Mouse (Mus musculus): Measurements from ENCODE around the gene Cep152. TPM values are rescaled to one million over a fixed set of nuclear protein-coding genes. Genes with fewer than 3 reads are reported as not detected.

The Cep152 gene
- polyA plus RNA-seq, 1 experiment from 2014 or later, result 4.2 TPM

DNA sequence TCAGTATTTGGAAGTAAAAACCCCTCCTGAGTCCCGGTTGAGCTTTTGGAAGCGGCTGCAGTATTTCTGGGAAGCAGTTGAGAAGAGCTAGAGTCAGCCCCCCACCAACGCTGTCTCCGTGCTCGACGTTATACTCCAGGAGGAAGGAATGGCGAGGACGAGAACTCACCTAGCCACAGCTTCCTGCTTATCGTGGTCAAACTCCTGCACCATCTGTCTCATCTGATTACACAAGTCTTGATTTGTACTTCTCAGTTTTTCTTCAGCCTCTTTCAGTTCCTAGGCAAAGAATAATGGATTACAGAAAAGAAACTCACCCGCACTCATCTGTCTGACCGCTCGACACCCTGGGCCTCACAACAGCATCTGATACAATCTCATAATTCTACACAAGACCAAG lies 35.6 kb downstream of the Cep152 start:
- ATAC-seq (replicated peaks; ENCODE audit: extremely low read depth, insufficient read depth, low FRiP score), result no peak
- Histone ChIP-seq H3K9ac (ENCODE audit: low read length) (no peak overlapping the region), H3K4me1 (ENCODE audit: control insufficient read depth, insufficient read depth, low read length) (no peaks in the 10 kb centered on the region), H3K9me3 (replicated peaks; ENCODE audit: control insufficient read depth, low read length) (no peaks in the 10 kb centered on the region), H3K36me3 (ENCODE audit: control insufficient read depth, insufficient read depth) (peaks cover 50% of the 10 kb centered on the region), H3K27ac (ENCODE audit: low read length) (no peak overlapping the region), H3K27me3 (ENCODE audit: control insufficient read depth, insufficient read depth, low read length) (no peaks in the 10 kb centered on the region), H3K4me3 (ENCODE audit: low read length) (no peak overlapping the region), H3K4me2 (ENCODE audit: low read depth, low read length) (no peak overlapping the region)
- 87% methylated on average over 12 of the region's 12 CpGs for WGBS

- Histone ChIP-seq H3K4me3 (ENCODE audit: low read length) (no peak overlapping the region), H3K36me3 (ENCODE audit: control insufficient read depth, insufficient read depth) (peaks cover 36% of the 10 kb centered on the region), H3K4me1 (ENCODE audit: control insufficient read depth, insufficient read depth, low read length) (no peaks in the 10 kb centered on the region), H3K27me3 (ENCODE audit: control insufficient read depth, insufficient read depth, low read length) (no peaks in the 10 kb centered on the region), H3K27ac (ENCODE audit: low read length) (no peak overlapping the region), H3K9ac (ENCODE audit: low read length) (no peak overlapping the region), H3K4me2 (ENCODE audit: low read depth, low read length) (no peak overlapping the region), H3K9me3 (replicated peaks; ENCODE audit: control insufficient read depth, low read length) (no peaks in the 10 kb centered on the region)
- 49% methylated on average over 5 of the region's 5 CpGs for WGBS
- ATAC-seq (replicated peaks; ENCODE audit: extremely low read depth, insufficient read depth, low FRiP score), result no peak
Observed at GRCm38 (mm10) chr2:125581081-125581480, 43.8 kb downstream of the Cep152 start.

GRCm38 (mm10) chr2:125577670-125578069 lies 47.2 kb downstream of the Cep152 start:
- no peak for ATAC-seq (replicated peaks; ENCODE audit: extremely low read depth, insufficient read depth, low FRiP score)
- Histone ChIP-seq H3K4me2 (ENCODE audit: low read depth, low read length) (no peak overlapping the region), H3K9ac (ENCODE audit: low read length) (no peak overlapping the region), H3K27me3 (ENCODE audit: control insufficient read depth, insufficient read depth, low read length) (no peaks in the 10 kb centered on the region), H3K36me3 (ENCODE audit: control insufficient read depth, insufficient read depth) (peaks cover 40% of the 10 kb centered on the region), H3K27ac (ENCODE audit: low read length) (no peak overlapping the region), H3K4me1 (ENCODE audit: control insufficient read depth, insufficient read depth, low read length) (no peaks in the 10 kb centered on the region), H3K9me3 (replicated peaks; ENCODE audit: control insufficient read depth, low read length) (no peaks in the 10 kb centered on the region), H3K4me3 (ENCODE audit: low read length) (no peak overlapping the region)
- 63% methylated on average over 4 of the region's 4 CpGs for WGBS

DNA sequence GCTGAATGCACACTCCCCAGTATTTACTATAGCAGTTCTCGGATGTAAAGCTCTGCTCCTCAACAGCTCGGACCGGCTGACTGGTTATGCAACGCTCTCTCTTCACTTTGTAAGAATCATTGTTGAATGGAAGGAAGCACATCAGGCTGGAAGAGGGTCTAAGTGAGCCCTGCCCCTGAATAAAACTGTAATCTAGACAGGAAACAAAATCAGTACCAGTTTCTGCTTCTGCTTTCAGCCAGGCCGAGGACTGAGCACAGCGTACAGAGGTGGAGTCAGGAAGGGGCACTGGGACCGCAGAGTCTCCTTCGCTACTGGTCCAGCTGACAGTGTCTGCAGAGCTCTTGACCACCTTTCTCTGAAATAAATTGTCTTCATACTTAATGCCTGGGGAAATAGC lies 48.4 kb downstream of the Cep152 start:
- H3K9ac ChIP-seq (ENCODE audit: low read length), result no peak overlapping the region
- whole genome bisulfite sequencing, result 75% methylated on average over 8 of the region's 8 CpGs
- H3K4me2 ChIP-seq (ENCODE audit: low read depth, low read length), result no peak overlapping the region

DNA sequence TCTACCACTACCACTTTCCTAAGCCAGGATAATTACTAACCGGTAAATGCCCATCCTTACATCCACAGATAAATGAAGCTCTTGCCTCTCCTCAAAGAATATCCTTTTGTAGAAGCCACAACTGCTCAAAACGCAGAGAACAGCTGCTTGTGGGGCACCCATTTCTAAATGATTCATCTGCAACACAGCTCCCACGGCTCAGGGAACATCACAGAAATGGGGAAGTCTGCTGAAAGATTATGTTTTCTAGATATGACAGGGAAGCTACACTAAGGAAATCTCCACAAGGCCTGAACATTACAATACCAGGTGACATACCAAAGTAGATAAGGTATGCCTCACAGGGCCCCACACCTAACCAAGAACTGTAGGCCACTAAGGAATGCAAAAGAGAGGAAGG lies 49.1 kb downstream of the Cep152 start:
- no peak for ATAC-seq (replicated peaks; ENCODE audit: extremely low read depth, insufficient read depth, low FRiP score)
- Histone ChIP-seq H3K4me2 (ENCODE audit: low read depth, low read length) (no peak overlapping the region), H3K27me3 (ENCODE audit: control insufficient read depth, insufficient read depth, low read length) (no peaks in the 10 kb centered on the region), H3K9ac (ENCODE audit: low read length) (no peak overlapping the region), H3K9me3 (replicated peaks; ENCODE audit: control insufficient read depth, low read length) (no peaks in the 10 kb centered on the region), H3K27ac (ENCODE audit: low read length) (no peak overlapping the region), H3K4me1 (ENCODE audit: control insufficient read depth, insufficient read depth, low read length) (no peaks in the 10 kb centered on the region), H3K36me3 (ENCODE audit: control insufficient read depth, insufficient read depth) (peaks cover 36% of the 10 kb centered on the region), H3K4me3 (ENCODE audit: low read length) (no peak overlapping the region)
- 77% methylated on average over 3 of the region's 3 CpGs for WGBS

More for the DNA sequence above, 48.4 kb downstream of the Cep152 start:
- no peak overlapping the region for H3K27ac ChIP-seq (ENCODE audit: low read length)
- no peaks in the 10 kb centered on the region for H3K4me1 ChIP-seq (ENCODE audit: control insufficient read depth, insufficient read depth, low read length)
- no peaks in the 10 kb centered on the region for H3K9me3 ChIP-seq (replicated peaks; ENCODE audit: control insufficient read depth, low read length)
- H3K36me3 ChIP-seq (ENCODE audit: control insufficient read depth, insufficient read depth), result peaks cover 35% of the 10 kb centered on the region
- no peaks in the 10 kb centered on the region for H3K27me3 ChIP-seq (ENCODE audit: control insufficient read depth, insufficient read depth, low read length)
- H3K4me3 ChIP-seq (ENCODE audit: low read length), result no peak overlapping the region
- ATAC-seq (replicated peaks; ENCODE audit: extremely low read depth, insufficient read depth, low FRiP score), result no peak

GRCm38 (mm10) chr2:125563884-125564283 lies 61.0 kb downstream of the Cep152 start:
- Histone ChIP-seq H3K9ac (ENCODE audit: low read length) (no peak overlapping the region), H3K4me3 (ENCODE audit: low read length) (no peak overlapping the region), H3K36me3 (ENCODE audit: control insufficient read depth, insufficient read depth) (peaks cover 28% of the 10 kb centered on the region), H3K4me2 (ENCODE audit: low read depth, low read length) (no peak overlapping the region), H3K9me3 (replicated peaks; ENCODE audit: control insufficient read depth, low read length) (no peaks in the 10 kb centered on the region), H3K27ac (ENCODE audit: low read length) (no peak overlapping the region), H3K4me1 (ENCODE audit: control insufficient read depth, insufficient read depth, low read length) (no peaks in the 10 kb centered on the region), H3K27me3 (ENCODE audit: control insufficient read depth, insufficient read depth, low read length) (no peaks in the 10 kb centered on the region)
- no peak for ATAC-seq (replicated peaks; ENCODE audit: extremely low read depth, insufficient read depth, low FRiP score)
- WGBS, result 89% methylated on average over 11 of the region's 11 CpGs

DNA sequence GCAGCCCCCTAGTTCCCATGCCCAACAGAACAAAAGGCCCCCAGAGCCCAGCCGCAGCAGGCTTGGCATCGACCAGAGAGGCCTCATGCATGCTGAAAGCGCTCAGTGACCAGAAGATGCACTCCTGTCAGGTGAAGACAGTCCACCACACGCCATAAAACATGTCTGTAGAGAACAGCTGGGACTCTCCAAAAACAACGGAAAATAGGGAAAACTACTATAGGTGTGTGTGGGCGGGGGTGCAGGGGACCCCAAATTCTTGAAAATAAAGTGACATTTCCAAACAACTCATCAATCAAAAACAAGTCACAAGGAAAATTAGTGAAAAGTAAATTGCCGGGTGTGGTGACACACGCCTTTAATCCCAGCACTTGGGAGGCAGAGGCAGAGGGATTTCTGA lies 62.5 kb downstream of the Cep152 start:
- Histone ChIP-seq H3K4me3 (ENCODE audit: low read length) (no peak overlapping the region), H3K9me3 (replicated peaks; ENCODE audit: control insufficient read depth, low read length) (no peaks in the 10 kb centered on the region), H3K9ac (ENCODE audit: low read length) (no peak overlapping the region), H3K36me3 (ENCODE audit: control insufficient read depth, insufficient read depth) (peaks cover 24% of the 10 kb centered on the region), H3K4me1 (ENCODE audit: control insufficient read depth, insufficient read depth, low read length) (no peaks in the 10 kb centered on the region), H3K27me3 (ENCODE audit: control insufficient read depth, insufficient read depth, low read length) (no peaks in the 10 kb centered on the region), H3K4me2 (ENCODE audit: low read depth, low read length) (no peak overlapping the region), H3K27ac (ENCODE audit: low read length) (no peak overlapping the region)
- ATAC-seq (replicated peaks; ENCODE audit: extremely low read depth, insufficient read depth, low FRiP score), result no peak
- WGBS, result 94% methylated on average over 8 of the region's 8 CpGs

- H3K9me3 ChIP-seq (replicated peaks; ENCODE audit: control insufficient read depth, low read length), result no peaks in the 10 kb centered on the region
- peaks cover 11% of the 10 kb centered on the region; the same call in 1 of the 2 replicates for H3K36me3 ChIP-seq (ENCODE audit: control insufficient read depth, insufficient read depth)
- H3K27me3 ChIP-seq (ENCODE audit: control insufficient read depth, insufficient read depth, low read length), result no peaks in the 10 kb centered on the region
- no peak overlapping the region for H3K9ac ChIP-seq (ENCODE audit: low read length)
- H3K4me1 ChIP-seq (ENCODE audit: control insufficient read depth, insufficient read depth, low read length), result no peaks in the 10 kb centered on the region
- no peak overlapping the region for H3K27ac ChIP-seq (ENCODE audit: low read length)
- no peak for ATAC-seq (replicated peaks; ENCODE audit: extremely low read depth, insufficient read depth, low FRiP score)
- 83% methylated on average over 6 of the region's 6 CpGs for WGBS
- H3K4me3 ChIP-seq (ENCODE audit: low read length), result no peak overlapping the region
- H3K4me2 ChIP-seq (ENCODE audit: low read depth, low read length), result no peak overlapping the region
Observed at GRCm38 (mm10) chr2:125560037-125560436, 64.9 kb downstream of the Cep152 start.

DNA sequence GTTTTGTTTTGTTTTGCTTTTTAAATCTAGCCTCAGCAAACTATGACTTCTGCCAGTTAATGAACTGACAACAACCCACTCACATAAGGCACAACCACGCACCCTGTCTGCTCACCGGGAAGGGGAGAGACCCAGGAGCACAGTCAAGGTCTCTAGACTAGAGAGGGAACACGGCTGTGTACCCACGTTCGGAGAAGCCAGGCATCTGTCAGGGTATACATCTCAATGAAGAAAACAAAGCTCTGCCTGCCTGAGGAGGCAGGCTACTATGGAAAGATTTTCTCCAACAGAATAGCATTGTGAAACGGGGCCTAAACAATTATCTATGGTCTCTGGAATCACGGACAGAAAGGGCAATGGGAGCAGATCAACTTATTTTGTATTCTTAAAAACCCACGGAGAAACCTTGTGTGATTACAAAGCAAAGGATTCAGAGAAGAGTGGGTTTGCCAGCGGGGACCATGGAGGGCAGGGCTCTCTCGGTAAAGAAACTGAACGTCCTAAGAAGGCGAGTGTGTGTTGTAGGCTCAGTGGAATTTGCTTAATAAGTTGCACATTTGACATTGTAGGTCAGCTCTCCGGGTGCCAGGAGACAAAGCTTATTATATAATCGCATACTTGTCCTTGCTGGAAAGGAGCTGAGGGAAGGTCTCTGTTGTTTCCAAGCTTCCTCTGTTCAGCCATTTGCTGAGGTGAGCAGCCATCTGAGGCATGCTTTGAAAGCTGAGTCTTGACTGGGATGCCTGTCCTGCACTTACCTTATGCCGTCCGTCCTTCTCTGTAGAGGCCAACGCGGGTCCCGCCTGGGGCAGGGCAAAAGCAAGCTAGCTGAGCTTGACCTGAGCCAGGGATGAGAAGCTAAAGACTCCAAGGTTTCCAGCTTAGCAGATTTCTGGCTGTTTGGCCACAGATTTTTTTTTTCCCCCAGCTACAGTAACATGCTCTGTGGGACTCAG lies 66.0 kb downstream of the Cep152 start:
- no peak overlapping the region for H3K4me2 ChIP-seq (ENCODE audit: low read depth, low read length)
- no peaks in the 10 kb centered on the region for H3K4me1 ChIP-seq (ENCODE audit: control insufficient read depth, insufficient read depth, low read length)
- H3K27ac ChIP-seq (ENCODE audit: low read length), result no peak overlapping the region
- no peak overlapping the region for H3K4me3 ChIP-seq (ENCODE audit: low read length)
- H3K27me3 ChIP-seq (ENCODE audit: control insufficient read depth, insufficient read depth, low read length), result no peaks in the 10 kb centered on the region
- ATAC-seq (replicated peaks; ENCODE audit: extremely low read depth, insufficient read depth, low FRiP score), result no peak
- WGBS, result 75% methylated on average over 19 of the region's 19 CpGs
- no peak overlapping the region for H3K9ac ChIP-seq (ENCODE audit: low read length)
- H3K9me3 ChIP-seq (replicated peaks; ENCODE audit: control insufficient read depth, low read length), result no peaks in the 10 kb centered on the region
- peaks cover 4% of the 10 kb centered on the region; the same call in 1 of the 2 replicates for H3K36me3 ChIP-seq (ENCODE audit: control insufficient read depth, insufficient read depth)

Data from heart, embryonic 16.5 days (tissue).